Mouse (Mus musculus) monocyte, adult 5-6 weeks (primary cell): ENCODE results near the gene 2410004P03Rik. TPM values are rescaled to one million over a fixed set of nuclear protein-coding genes. Genes with fewer than 3 reads are reported as not detected.

Experiments
- ATAC-seq: fragments of 153-309, 156-312 bp; replicated peaks from 2 replicates; pipeline ENCODE4 v1.8.0; 2017; ENCODE audit warnings: mild to moderate bottlenecking; ENCODE audit not compliant: low TSS enrichment, insufficient number of reproducible peaks, severe bottlenecking, poor library complexity, low FRiP score
- total RNA-seq: library from RNA; stranded (forward); fragments of 200-1000, 200-491, 200-594 nt; gene quantifications from 3 replicates; pipeline ENCODE4 v1.2.3, GENCODE M21; 2017

2410004P03Rik gene
- total RNA-seq, 1 experiment from 2014 or later, result not detected

- ATAC-seq, result no peak
These were observed 34.4 kb downstream of the 2410004P03Rik start for GRCm38 (mm10) chr12:16977120-16977519.

DNA sequence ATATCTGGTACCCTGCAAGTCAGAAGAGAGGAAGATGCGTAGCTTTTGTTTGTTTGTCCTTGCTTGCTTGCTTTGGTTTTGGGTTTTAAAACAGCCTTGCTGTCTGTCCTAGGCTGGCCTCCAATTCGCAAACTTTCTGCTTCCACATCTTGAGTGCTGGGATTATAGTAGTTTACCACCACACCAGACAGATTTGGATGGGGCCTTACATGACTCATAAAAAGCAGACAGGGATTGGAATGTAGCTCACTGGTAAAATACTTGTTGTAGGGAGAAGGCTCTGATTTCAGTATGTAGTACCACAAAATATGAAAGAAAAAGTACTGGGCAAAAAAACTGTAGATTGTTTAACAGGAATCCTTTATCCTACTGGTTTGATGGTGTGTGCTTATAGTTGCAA, 44.7 kb downstream of the 2410004P03Rik start:
- ATAC-seq, result no peak

DNA sequence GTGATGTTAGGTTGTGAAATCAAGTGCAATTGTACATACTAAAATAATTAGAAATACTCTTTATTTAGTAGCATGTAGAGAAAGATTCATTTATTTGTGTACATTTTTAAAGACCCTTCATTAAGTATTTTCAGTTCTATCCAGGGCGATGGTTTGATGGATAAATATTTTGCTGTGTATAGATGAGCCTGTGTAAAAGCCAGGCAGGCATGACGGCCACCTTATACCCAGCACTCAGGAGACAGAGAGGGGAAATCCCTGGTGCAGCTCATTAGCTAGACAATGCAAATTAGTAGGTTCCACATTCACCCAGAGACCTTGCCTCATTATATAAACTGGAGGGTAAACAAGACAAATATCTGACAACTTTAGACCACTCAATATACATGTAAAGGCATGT, 48.2 kb downstream of the 2410004P03Rik start:
- no peak for ATAC-seq

GRCm38 (mm10) chr12:16958851-16959250, 52.7 kb downstream of the 2410004P03Rik start:
- no peak for ATAC-seq

Other genes starting within 250 kb of the 2410004P03Rik start
- gene Greb1, start 210.8 kb downstream of the 2410004P03Rik start, total RNA-seq, result not detected in 3 replicates
- gene E2f6, start 200.8 kb downstream of the 2410004P03Rik start, total RNA-seq, result 6.2 to 12.3 TPM (median 8.9 TPM) in 3 replicates
- gene Rock2, start 116.8 kb downstream of the 2410004P03Rik start, total RNA-seq, result 78.4 to 114 TPM (median 84.2 TPM) in 3 replicates
- gene Pqlc3, start 11.3 kb downstream of the 2410004P03Rik start, total RNA-seq, result 48.6 to 53.1 TPM (median 52.5 TPM) in 3 replicates
- gene Kcnf1, start 165.2 kb upstream of the 2410004P03Rik start, total RNA-seq, result not detected in 3 replicates